Mouse (Mus musculus): ENCODE data around the gene Lhfpl5. TPM values are rescaled to one million over a fixed set of nuclear protein-coding genes. Genes with fewer than 3 reads are reported as not detected.

Gene Lhfpl5
- total RNA-seq, 2 experiments from 2014 or later: 1.5 to 1.7 TPM

DNA sequence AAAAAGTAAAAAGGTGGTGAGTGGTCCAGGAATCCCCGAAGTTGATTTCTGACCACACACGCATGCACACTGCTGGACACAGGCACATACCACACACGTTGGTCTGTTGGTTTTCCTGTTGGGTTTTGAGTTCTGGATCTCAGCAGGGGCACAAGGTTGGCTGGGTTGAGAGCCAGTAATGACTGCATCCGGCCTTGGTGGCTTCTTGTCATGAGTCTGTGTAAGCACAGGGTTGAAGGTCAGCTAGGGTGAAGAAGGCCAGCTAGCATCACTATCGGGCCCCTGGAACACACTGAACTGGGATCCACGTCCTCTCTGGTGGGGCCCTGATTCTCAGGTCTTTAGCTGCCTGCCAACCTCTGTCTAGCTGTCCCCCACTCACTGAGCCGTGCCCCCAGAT lies 2.9 kb upstream of the Lhfpl5 start:
- no peak for DNase-seq

- DNase-seq: no peak
These were observed 2.5 kb upstream of the Lhfpl5 start for GRCm38 (mm10) chr17:28572941-28573340.

GRCm38 (mm10) chr17:28580396-28580795 lies 5.0 kb downstream of the Lhfpl5 start:
- peak; percentile 83 for DNase-seq

DNA sequence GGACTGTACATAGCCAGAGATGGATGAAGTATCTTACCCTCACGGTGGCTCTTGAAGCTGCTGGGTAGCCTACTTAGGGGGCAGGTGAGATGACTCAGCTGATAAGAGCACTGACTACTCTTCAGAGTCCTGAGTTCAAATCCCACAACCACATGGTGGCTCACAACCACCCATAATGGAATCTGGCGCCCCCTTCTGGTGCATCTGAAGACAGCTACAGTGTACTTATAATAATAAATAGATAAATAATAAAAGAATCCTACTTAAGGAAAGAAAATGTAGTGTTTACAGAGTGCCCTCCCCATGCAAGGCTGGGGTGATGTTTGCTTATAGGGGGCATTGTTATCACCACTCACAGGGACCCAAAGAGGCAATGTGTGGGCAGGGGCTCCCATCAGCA lies 5.6 kb downstream of the Lhfpl5 start:
- no peak for DNase-seq

- no peak for DNase-seq
These were observed 11.1 kb downstream of the Lhfpl5 start for GRCm38 (mm10) chr17:28586509-28586908.

- DNase-seq: no peak
These were observed 13.2 kb downstream of the Lhfpl5 start for GRCm38 (mm10) chr17:28588591-28588990.

GRCm38 (mm10) chr17:28590596-28590995 lies 15.2 kb downstream of the Lhfpl5 start:
- DNase-seq: no peak

- DNase-seq: peak; percentile 60
These were observed 16.0 kb downstream of the Lhfpl5 start for GRCm38 (mm10) chr17:28591476-28591875.

DNA sequence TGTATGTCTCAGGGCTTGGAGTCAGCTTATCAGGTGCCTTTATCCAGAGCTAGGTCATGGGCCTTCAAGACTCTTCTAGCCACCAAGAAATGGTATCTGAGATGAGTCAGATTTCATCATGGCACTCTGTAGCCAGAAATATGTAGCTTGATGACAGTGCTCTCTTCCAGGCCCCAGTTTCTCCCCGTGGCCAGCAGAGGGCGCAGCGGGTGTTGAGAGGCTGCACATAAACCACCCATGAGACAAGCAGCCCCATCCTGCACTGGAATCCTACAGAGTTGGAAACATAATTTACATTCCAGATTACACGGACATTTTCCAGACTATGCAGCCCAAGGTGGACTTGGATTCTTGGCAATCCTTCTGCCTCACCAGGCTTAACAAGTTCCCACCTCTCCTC lies 17.6 kb downstream of the Lhfpl5 start:
- DNase-seq: peak; percentile 86

DNA sequence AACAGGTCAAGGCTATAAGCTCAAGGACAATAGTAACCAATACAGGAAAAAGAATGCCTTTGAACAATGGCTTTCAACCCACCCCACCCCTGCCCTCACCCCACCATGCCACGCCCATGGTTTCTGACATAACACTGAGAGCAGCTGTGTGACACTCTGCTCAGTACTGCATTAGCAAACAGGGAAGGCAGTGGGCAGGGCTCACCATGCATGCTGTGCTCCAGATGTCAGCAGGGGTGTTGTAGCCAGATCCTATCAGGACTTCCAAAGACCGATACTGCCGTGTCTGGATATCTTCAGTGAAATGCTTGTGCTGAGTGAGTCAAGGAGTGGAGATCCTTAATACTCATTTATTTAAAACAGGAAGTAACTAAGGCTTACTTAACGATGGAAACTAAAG lies 18.5 kb downstream of the Lhfpl5 start:
- no peak for DNase-seq

DNA sequence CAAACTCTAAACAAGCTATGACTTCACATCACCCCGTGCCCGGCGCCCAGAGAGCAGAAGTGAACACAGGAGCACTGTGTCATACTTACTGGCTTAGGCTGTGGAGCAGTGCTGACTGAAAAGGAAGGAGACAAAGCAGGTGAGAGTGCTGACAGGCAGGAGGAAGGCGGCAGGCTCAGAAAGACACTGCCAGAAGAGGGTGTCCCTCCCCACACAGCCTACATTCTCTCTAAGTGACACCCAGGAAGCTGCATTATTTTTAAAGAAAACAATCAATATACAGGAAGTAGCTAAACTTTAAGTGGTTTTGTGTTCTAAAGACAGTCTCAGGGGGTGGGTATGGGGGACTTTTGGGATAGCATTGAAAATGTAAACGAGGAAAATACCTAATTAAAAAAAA lies 25.3 kb downstream of the Lhfpl5 start:
- DNase-seq: no peak

- DNase-seq: peak; percentile 35
These were observed 26.3 kb downstream of the Lhfpl5 start for GRCm38 (mm10) chr17:28601557-28602250.

GRCm38 (mm10) chr17:28609543-28609942 lies 34.1 kb downstream of the Lhfpl5 start:
- no peak for DNase-seq

- no peak for DNase-seq
These were observed 37.2 kb downstream of the Lhfpl5 start for GRCm38 (mm10) chr17:28612603-28613002.

GRCm38 (mm10) chr17:28613096-28613495 lies 37.7 kb downstream of the Lhfpl5 start:
- no peak for DNase-seq

DNA sequence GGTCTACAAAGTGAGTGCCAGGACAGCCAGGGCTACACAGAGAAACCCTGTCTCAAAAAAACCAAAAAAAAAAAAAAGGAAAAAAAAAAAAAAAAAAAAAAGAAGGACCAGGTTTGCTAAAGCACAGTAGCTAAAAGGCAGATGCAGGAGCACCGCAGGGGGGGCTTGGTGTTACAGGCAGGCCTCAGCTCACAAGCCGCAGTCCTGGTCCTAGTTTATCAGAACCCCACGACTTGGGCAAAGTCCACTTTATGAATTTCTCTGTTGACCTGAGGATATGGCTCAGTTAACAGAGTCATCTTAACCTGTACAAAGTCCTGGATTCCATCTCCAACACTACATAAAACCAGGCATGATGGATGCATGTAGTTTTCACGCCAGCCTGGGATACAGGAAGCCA lies 39.9 kb downstream of the Lhfpl5 start:
- DNase-seq: no peak

GRCm38 (mm10) chr17:28617636-28618035 lies 42.2 kb downstream of the Lhfpl5 start:
- DNase-seq: no peak

DNA sequence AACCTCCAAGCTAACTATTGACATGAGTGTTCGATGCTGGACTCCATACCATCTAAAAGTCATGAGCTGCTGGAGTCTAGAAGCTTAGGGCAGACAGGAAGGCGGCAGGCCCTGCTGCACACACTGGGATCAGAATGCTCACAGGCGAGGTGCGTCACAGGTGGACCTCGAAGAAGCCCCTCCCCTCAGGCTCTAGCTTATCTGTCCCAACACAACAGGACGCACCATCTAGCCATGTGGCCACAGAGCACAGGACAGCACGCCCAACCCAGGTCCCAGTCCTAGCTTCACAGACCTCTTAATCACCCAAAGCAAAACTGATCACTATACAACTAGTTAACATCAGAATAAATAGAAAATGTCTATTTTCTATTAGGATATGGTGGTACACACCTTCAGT lies 42.7 kb downstream of the Lhfpl5 start:
- no peak for DNase-seq

DNA sequence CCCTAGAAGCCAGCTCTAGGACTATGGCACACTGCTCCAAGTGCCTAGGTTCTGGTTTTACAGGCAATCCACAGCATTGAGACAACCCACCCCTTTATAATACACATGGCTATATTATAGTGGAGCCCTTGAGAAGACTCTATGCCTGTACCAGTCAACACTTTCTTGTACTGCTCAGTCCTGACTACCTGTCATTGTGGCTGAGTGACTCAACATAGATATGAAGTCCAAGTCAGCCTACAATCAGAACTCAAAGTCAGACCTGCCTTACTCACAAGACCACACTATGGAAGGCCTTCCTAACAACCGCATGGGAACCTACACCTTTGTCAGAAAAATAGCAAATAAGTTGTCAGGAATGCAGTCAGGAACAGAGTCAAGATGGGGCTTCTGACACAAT lies 43.3 kb downstream of the Lhfpl5 start:
- DNase-seq: no peak

GRCm38 (mm10) chr17:28621381-28622299 lies 46.2 kb downstream of the Lhfpl5 start:
- peak; percentile 67 for DNase-seq

- peak; percentile 96 for DNase-seq
These were observed 46.9 kb downstream of the Lhfpl5 start, which contains the start of gene Srpk1 for GRCm38 (mm10) chr17:28622300-28622759. Srpk1 (minus strand) TSS chr17:28622709.

GRCm38 (mm10) chr17:28624841-28625240 lies 49.4 kb downstream of the Lhfpl5 start:
- no peak for DNase-seq

DNA sequence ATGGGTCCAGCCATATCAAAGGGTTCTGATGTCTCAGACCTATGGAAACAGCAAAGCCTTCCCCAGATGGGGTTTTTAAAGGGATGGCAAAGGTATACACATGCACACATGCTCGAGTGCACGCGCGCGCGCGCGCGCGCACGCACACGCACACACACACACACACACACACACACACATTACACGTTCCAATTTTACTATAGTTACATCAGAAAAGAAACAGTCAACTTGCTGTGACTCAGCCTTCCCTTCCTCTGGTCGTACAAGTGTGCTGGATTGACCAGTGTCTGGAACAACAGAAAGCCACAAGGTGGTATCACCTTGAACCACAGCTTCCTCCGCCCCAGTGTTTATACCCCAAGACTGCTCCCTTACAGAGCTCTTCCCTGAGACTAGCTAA lies 49.9 kb downstream of the Lhfpl5 start:
- no peak for DNase-seq
